Mouse (Mus musculus) heart, embryonic 12.5 days (tissue): ENCODE measurements around the gene Disp2. TPM values are rescaled to one million over a fixed set of nuclear protein-coding genes. Genes with fewer than 3 reads are reported as not detected.
A peak's percentile ranks its signal among the peaks of the same experiment; 100 is the strongest.

ENCODE experiments used
- ATAC-seq: fragments of 200-750 bp; cut with Nextera tagmentation; 2 replicates; pipeline ENCODE4 v1.8.0; 2017; ENCODE audit warnings: moderate TSS enrichment, moderate library complexity; ENCODE audit not compliant: insufficient number of reproducible peaks, low FRiP score
- H3K27ac ChIP-seq: fragments of 300-500 bp; sonication (generic); 2 replicates; pipeline ENCODE4 v1.5.1; 2016; ENCODE audit warnings: mild to moderate bottlenecking, moderate library complexity; ENCODE audit not compliant: poor library complexity, severe bottlenecking
- H3K27me3 ChIP-seq: fragments of 300-500 bp; sonication (generic); replicated peaks from 2 replicates; pipeline ENCODE4 v1.6.1; 2016; ENCODE audit warnings: mild to moderate bottlenecking, moderate library complexity
- H3K36me3 ChIP-seq: fragments of 300-500 bp; sonication (generic); 2 replicates; pipeline ENCODE4 v1.6.1; 2016; ENCODE audit warnings: mild to moderate bottlenecking, moderate library complexity
- H3K4me1 ChIP-seq: fragments of 300-500 bp; sonication (generic); replicated peaks from 2 replicates; pipeline ENCODE4 v1.6.1; 2016; ENCODE audit warnings: mild to moderate bottlenecking
- H3K4me2 ChIP-seq: fragments of 300-500 bp; sonication (generic); 2 replicates; pipeline ENCODE4 v1.6.1; 2016; ENCODE audit warnings: mild to moderate bottlenecking, moderate library complexity
- H3K4me3 ChIP-seq: fragments of 300-500 bp; sonication (generic); 2 replicates; pipeline ENCODE4 v1.5.1; 2016; ENCODE audit warnings: mild to moderate bottlenecking
- H3K9ac ChIP-seq: fragments of 300-500 bp; sonication (generic); 2 replicates; pipeline ENCODE4 v1.6.1; 2016; ENCODE audit warnings: mild to moderate bottlenecking, moderate library complexity
- H3K9me3 ChIP-seq: fragments of 300-500 bp; sonication (generic); replicated peaks from 2 replicates; pipeline ENCODE4 v1.6.1; 2016; ENCODE audit warnings: mild to moderate bottlenecking, moderate library complexity
- WGBS: fragments of 180-500 bp; shearing (Covaris S2); methylation state at CpG from one replicate; pipeline ENCODE4 v1.1.7; 2016; 5-methylcytosine and 5-hydroxymethylcytosine counted together
- polyA plus RNA-seq: library from polyadenylated mRNA; unstranded; fragments of >200 nt; fragmentation: Nextera tagmentation; extraction: Ambion mirVana; gene quantifications from 2 replicates; pipeline ENCODE4 v1.2.1, GENCODE M21; 2016

Gene Disp2
- polyA plus RNA-seq, 1 experiment from 2014 or later: 0.23 TPM

DNA sequence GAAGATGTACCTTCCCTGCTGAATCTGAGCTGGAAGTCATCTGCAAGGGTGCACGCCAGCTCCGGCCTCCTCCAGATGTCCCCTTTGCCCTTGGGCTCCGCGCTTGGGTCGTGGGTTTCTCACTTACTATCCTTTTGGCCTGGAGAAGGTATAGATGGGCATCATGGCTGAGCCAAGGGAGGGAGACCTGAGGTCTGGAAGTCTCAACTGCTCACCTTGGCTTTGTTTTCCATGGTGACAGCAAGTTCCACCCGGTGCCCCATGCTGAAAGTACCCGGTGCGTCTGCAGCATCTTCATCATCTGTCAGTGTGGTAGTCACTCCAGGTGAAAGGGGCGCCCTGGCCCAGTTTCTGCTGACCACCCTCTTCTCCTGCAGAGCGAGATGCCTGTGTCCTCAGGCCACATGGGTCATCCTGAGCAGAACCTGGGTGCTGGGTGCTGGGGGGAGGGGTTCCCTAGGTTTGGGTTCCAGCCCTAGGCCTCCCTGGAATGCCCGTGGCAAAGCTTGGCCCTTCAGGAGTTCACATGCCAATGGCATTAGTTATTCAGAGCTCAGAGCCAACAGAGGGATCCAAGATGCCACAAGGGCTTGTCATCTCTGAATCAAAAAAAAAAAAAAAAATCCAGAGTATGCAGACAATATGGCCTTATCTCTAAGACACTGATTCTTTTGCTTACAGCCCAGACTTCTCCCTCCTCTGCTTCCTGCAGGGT lies 19.1 kb upstream of the Disp2 start:
- H3K36me3 ChIP-seq: peaks cover 19% of the 10 kb centered on the region
- H3K4me3 ChIP-seq: no peak overlapping the region
- 83% methylated on average over 11 of the region's 11 CpGs for WGBS
- no peak overlapping the region for H3K27ac ChIP-seq
- peaks cover 51% of the 10 kb centered on the region for H3K4me1 ChIP-seq
- no peak for ATAC-seq
- H3K9ac ChIP-seq: no peak overlapping the region
- H3K27me3 ChIP-seq: peaks cover 18% of the 10 kb centered on the region
- H3K9me3 ChIP-seq: no peaks in the 10 kb centered on the region
- H3K4me2 ChIP-seq: peak overlapping the region; percentile 77

DNA sequence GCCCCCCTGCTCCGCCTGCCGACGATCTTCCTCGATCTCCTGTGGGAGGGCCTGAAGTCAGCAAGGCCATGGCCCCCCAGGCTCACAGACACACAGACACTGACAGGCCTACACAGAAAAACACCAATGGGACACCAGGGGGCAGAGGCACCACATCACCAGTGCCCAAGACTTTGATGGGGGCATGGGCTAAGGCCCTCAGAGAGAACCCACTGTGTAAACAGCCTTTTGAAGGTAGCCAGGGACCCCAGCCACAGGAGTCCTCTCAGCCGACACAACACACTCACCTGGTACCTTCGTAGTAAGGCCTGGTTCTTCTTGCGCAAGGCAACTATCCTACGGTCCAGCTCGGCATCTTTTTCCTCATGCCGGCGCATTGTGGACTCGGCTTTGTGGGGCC lies 18.2 kb upstream of the Disp2 start:
- H3K9me3 ChIP-seq: no peaks in the 10 kb centered on the region
- H3K27ac ChIP-seq: peak overlapping the region; percentile 96
- ATAC-seq: no peak
- H3K4me3 ChIP-seq: peak overlapping the region; percentile 38
- H3K27me3 ChIP-seq: peaks cover 13% of the 10 kb centered on the region
- peaks cover 53% of the 10 kb centered on the region for H3K4me1 ChIP-seq
- H3K9ac ChIP-seq: peak overlapping the region; percentile 73
- peak overlapping the region; percentile 77 for H3K4me2 ChIP-seq
- peaks cover 19% of the 10 kb centered on the region for H3K36me3 ChIP-seq
- 77% methylated on average over 12 of the region's 12 CpGs for WGBS

DNA sequence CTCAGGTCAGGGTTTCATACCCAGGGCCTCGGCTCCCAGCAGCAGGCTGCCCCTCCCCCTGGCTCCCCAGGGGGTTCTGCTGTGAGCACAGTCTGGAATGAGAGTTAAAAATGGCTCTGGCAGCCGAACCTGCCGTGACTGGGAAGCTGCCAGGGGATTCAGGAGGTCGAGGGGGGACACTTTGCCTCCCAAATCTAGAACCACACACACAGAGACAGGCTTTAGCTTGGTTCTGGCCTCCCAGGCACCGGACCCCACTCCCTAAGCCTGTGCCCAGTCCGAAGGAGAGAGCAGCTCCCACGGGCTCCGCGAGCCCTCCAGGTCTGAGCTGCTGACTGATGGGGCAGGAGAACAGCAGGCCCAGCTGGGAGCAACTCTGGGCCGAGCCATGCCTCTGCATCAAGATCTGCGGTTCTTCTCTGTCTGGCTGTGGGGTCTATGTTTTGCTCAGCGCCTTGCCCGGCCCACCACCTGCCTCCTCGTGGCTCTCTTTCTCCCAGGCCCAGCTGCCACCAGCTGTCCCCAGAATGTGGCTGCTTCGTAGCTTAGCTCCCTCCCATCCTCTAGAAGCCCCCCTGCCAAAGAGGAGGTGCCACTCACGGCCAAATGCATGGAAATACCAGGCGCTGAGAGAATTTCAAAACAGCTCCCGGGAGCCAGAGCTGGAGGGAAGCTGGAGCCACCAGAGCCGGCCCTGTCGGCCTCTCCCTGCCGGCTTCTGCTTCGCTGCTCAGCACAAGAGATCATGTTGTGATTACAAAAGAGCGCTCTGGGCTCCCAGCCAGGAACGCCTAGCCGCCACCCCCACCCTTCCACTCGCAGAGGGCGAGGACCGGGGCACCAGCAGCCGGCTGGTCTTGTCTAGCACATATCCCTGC lies 17.4 kb upstream of the Disp2 start, which contains the start of gene Ccdc9b:
TSS of gene Ccdc9b (minus strand) at position 756 of the 878 bp plus-strand sequence.
- H3K36me3 ChIP-seq: peaks cover 18% of the 10 kb centered on the region
- peaks cover 56% of the 10 kb centered on the region for H3K4me1 ChIP-seq
- peak; percentile 75 for ATAC-seq
- no peaks in the 10 kb centered on the region for H3K9me3 ChIP-seq
- peaks cover 10% of the 10 kb centered on the region for H3K27me3 ChIP-seq
- H3K4me2 ChIP-seq: peak within 1 kb of the TSS; percentile 77
- H3K4me3 ChIP-seq: peak within 1 kb of the TSS; percentile 38
- WGBS: 4% methylated on average over 29 of the region's 29 CpGs
- H3K27ac ChIP-seq: peak within 1 kb of the TSS; percentile 96
- H3K9ac ChIP-seq: peak within 1 kb of the TSS; percentile 73

DNA sequence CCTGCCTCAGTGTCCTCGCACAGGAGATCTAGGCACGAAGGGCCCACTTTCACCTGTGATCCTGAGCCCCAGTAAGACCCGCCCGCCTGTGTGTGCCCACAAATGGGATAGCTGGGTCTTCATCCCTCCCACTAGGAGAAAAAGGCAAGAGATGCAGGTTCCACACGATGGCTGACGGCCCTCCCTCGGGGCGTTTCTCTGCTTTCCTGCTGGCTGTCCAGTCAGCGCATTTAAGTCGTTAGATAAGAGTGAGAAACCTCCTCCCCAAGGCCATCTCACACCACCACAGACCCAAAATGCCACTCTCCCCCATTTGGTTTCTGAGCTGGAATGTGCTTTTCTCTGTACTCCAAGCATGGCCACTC lies 16.8 kb upstream of the Disp2 start:
- Histone ChIP-seq H3K4me2 (peak overlapping the region; percentile 77), H3K4me1 (peaks cover 56% of the 10 kb centered on the region), H3K9ac (0 out of 2 replicates have a peak overlapping the region, but pooled peaks have one; percentile 51), H3K4me3 (peak overlapping the region; percentile 38), H3K36me3 (peaks cover 12% of the 10 kb centered on the region), H3K27me3 (peaks cover 6% of the 10 kb centered on the region), H3K9me3 (no peaks in the 10 kb centered on the region), H3K27ac (peak overlapping the region; percentile 96)
- peak; percentile 35 for ATAC-seq
- 9% methylated on average over 10 of the region's 10 CpGs for WGBS

DNA sequence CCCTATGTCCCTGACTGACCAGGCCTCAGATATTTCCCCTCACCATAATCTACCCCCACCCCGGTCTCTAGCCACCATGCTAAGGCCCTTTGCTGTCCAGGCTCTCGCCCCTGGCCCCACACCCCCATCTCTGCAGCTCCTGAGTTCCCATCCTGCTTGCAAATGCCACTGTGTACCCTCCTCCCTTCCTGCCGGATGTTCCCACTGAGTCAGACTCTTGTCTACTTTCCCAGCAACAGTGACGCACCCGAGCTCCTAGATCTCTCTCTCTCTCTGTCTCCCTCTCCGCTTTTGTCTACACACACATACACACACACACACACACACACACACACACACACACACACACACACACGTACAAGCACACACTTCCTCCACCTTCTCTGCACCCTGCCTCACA lies 16.1 kb upstream of the Disp2 start:
- no peak overlapping the region for H3K4me2 ChIP-seq
- H3K27me3 ChIP-seq: peaks cover under 1% of the 10 kb centered on the region; the same call in 1 of the 2 replicates
- no peak overlapping the region for H3K4me3 ChIP-seq
- WGBS: 53% methylated on average over 7 of the region's 7 CpGs
- peak; percentile 33; the same call in 1 of the 2 replicates for ATAC-seq
- peaks cover 5% of the 10 kb centered on the region; the same call in 1 of the 2 replicates for H3K36me3 ChIP-seq
- H3K9me3 ChIP-seq: no peaks in the 10 kb centered on the region
- H3K27ac ChIP-seq: peak overlapping the region; percentile 96
- H3K9ac ChIP-seq: 0 out of 2 replicates have a peak overlapping the region, but pooled peaks have one; percentile 18
- H3K4me1 ChIP-seq: peaks cover 56% of the 10 kb centered on the region

DNA sequence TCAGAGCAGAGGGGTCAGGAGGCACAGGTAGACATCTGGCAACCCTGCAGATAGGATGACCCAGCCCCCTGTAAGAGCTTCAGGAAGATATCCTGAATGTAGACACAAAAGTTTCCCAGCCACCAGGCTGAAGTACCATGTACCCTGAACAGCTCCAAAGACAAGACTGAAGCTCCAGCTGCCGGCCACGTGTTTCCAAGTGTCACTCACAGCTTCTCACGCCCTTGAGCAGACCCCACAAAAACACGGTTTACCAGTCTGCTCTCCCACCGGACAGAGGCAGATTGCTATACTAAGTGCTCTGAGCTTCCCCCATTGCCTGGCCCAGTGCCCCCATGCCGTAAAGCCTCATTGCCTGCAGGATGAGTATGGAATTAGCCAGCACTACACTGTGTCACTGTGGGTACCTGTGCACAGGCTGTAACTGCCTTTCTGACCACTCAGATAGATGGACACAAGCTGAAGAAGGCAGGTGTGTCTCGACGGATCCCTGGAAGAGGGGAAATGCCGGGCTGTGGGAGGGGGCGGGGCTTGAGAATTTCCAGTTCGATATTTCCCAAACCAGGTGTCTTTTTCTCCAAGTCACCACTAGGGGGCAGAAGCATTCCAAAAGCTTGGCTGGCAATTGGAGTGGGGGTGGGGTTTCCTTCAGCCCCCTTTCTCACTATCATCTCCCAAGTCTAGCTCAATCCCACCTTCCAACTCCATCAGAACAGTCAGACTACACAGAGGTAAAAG lies 15.3 kb upstream of the Disp2 start:
- peaks cover 54% of the 10 kb centered on the region for H3K4me1 ChIP-seq

DNA sequence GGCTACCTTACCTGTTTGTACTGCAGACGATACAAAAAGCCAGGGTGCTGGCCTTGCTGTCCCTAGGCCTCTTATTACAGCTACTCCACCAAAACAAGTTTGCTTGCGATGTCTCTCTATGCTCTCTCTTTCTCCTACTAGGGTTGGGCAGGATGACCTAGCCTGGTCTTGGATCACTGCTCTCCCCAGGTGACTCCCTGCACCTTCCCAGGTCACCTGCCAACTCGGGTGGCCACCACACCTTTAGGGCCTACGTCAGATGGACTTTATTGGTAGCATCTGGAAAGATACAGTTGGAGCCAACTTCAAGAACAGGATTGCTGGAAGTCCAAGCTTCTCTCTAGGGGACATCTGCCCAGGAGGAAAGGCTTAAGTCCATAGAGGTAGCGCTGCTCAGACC lies 14.6 kb upstream of the Disp2 start:
- 83% methylated on average over 5 of the region's 5 CpGs for WGBS
- no peak overlapping the region for H3K27ac ChIP-seq
- no peak overlapping the region for H3K9ac ChIP-seq
- H3K36me3 ChIP-seq: no peaks in the 10 kb centered on the region
- H3K27me3 ChIP-seq: no peaks in the 10 kb centered on the region
- ATAC-seq: no peak
- peaks cover 49% of the 10 kb centered on the region for H3K4me1 ChIP-seq
- H3K9me3 ChIP-seq: no peaks in the 10 kb centered on the region
- H3K4me3 ChIP-seq: no peak overlapping the region
- no peak overlapping the region for H3K4me2 ChIP-seq

More for the DNA sequence above, 15.3 kb upstream of the Disp2 start:
- no peak overlapping the region for H3K9ac ChIP-seq
- no peaks in the 10 kb centered on the region for H3K27me3 ChIP-seq
- ATAC-seq: no peak
- no peak overlapping the region for H3K4me3 ChIP-seq
- H3K36me3 ChIP-seq: 0 out of 2 replicates have a peak, but pooled peaks cover 1% of the 10 kb centered on the region
- H3K4me2 ChIP-seq: peak overlapping the region; percentile 28
- no peaks in the 10 kb centered on the region for H3K9me3 ChIP-seq
- H3K27ac ChIP-seq: peak overlapping the region; percentile 6; the same call in 1 of the 2 replicates
- 17% methylated on average over 11 of the region's 11 CpGs for WGBS

DNA sequence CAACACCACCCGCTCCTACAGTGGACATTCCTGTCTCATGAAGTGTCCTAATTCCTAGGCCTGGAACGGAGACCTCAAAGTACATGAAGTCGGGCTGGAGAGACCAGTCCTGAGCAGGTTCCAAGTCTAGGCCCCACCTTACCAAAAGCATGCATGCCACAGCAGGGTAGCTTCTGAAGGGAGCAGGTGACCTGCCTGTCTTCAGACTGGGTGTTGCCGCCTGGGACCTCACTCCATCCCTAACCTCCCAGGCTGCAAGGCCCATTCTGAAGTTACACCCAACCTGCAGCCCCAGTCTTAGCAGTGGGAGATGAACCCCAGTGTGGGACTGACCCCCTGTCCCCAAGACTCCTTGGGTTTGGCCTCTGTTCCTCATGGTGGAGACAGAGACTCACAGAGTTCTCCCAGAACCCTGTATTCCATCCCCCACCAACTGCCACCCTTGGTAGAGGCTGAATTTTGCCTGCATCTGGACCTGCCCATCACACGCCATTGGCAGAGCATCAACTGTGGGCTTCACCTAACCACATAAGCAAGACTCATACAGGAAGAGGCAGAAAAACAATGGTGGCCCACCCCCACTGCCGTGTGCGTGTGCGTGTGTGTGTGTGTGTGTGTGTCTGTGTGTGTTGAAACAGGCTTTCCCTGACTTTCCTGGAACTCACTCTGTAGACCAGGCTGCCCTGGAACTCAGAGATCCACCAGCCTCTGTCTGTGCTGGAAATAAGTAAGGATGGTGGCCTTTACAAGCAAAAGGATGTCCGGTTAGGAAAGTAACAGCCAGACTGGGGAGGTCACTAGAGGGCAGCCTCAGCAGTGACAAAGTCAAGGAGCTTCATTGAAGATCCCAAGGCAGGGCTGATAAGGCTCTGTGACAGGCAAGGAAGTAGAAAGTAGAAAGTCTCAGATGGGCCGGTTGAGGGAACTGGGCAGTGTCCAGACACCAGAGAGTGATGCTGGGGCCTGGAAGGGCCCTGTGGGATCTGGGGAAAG lies 13.2 kb upstream of the Disp2 start:
- no peaks in the 10 kb centered on the region for H3K27me3 ChIP-seq
- H3K27ac ChIP-seq: no peak overlapping the region
- H3K36me3 ChIP-seq: no peaks in the 10 kb centered on the region
- H3K4me1 ChIP-seq: peaks cover 35% of the 10 kb centered on the region
- no peak for ATAC-seq
- no peaks in the 10 kb centered on the region for H3K9me3 ChIP-seq
- H3K4me3 ChIP-seq: no peak overlapping the region
- H3K4me2 ChIP-seq: no peak overlapping the region
- H3K9ac ChIP-seq: no peak overlapping the region
- WGBS: 67% methylated on average over 10 of the region's 10 CpGs

DNA sequence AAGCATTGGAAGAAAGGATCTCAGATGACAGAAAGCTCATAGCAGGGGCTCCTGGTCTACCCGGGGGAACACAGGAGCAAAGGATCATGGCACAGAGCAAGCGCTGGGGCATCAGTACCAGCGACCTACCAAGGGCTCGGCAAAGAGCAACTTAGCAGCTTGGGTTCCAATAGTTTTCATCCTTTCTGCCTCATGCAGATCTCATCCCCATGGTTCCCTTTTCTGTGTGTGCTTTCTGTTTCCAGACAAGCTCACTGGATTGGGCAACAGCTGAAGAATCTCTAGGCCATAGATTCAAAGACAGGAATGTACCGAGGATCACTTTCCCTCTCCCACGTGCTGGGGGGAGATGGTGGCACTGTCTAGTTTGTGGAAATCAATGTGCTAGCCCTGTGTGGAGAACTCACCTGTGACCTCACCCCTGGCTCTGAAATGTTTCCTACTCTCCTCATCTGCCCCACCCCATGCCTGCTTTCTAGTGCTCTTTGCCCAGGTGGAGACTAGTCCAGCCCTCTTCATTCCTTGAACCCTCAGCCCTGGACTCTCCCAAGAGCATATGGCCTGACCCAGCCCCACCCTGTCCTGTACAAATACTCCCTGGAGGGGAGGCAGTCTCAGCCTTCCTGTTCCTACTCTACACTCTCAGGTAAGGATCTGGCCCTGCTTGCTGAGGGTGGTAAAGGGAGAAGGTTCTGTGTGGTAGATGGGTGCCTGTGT lies 7.2 kb upstream of the Disp2 start, which contains the start of gene Phgr1:
TSS of gene Phgr1 (plus strand) at position 612 of the 717 bp plus-strand sequence.
- H3K27ac ChIP-seq: no peak within 1 kb of the TSS
- no peak within 1 kb of the TSS for H3K4me2 ChIP-seq
- H3K9ac ChIP-seq: no peak within 1 kb of the TSS
- no peak within 1 kb of the TSS for H3K4me3 ChIP-seq
- no peak for ATAC-seq
- H3K27me3 ChIP-seq: peaks cover 9% of the 10 kb centered on the region; the same call in 1 of the 2 replicates
- no peaks in the 10 kb centered on the region for H3K36me3 ChIP-seq
- no peaks in the 10 kb centered on the region for H3K4me1 ChIP-seq
- 68% methylated on average over 6 of the region's 6 CpGs for WGBS
- no peaks in the 10 kb centered on the region for H3K9me3 ChIP-seq
